Mouse (Mus musculus) limb, embryonic 10.5 days (tissue): ENCODE measurements around the gene Zfp334. TPM values are rescaled to one million over a fixed set of nuclear protein-coding genes. Genes with fewer than 3 reads are reported as not detected.
A peak's percentile ranks its signal among the peaks of the same experiment; 100 is the strongest.

Experiments used
- DNase-seq: peaks from one replicate; pipeline ENCODE4 v3.0.0-alpha.2; 2017; ENCODE audit warnings: low spot score
- H3K27ac ChIP-seq: fragments of 300-500 bp; sonication (generic); 2 replicates; pipeline ENCODE4 v1.5.1; 2016; ENCODE audit warnings: mild to moderate bottlenecking
- H3K27me3 ChIP-seq: fragments of 300-500 bp; sonication (generic); 2 replicates; pipeline ENCODE4 v1.6.1; 2016; ENCODE audit warnings: low read depth, mild to moderate bottlenecking; ENCODE audit not compliant: poor library complexity, severe bottlenecking
- H3K36me3 ChIP-seq: fragments of 300-500 bp; sonication (generic); 2 replicates; pipeline ENCODE4 v1.6.1; 2016; ENCODE audit warnings: mild to moderate bottlenecking, moderate library complexity
- H3K4me1 ChIP-seq: fragments of 300-500 bp; sonication (generic); 2 replicates; pipeline ENCODE4 v1.6.1; 2016
- H3K4me3 ChIP-seq: fragments of 300-500 bp; sonication (generic); 2 replicates; pipeline ENCODE4 v1.5.1; 2016; ENCODE audit warnings: mild to moderate bottlenecking, moderate library complexity
- H3K9me3 ChIP-seq: fragments of 300-500 bp; sonication (generic); replicated peaks from 2 replicates; pipeline ENCODE4 v1.6.1; 2016; ENCODE audit warnings: mild to moderate bottlenecking
- WGBS: fragments of 180-500 bp; shearing (Covaris S2); methylation state at CpG from one replicate; pipeline ENCODE4 v1.1.7; 2016; 5-methylcytosine and 5-hydroxymethylcytosine counted together
- polyA plus RNA-seq: library from polyadenylated mRNA; unstranded; fragments of >200 nt; fragmentation: Nextera tagmentation; extraction: Ambion mirVana; gene quantifications from 2 replicates; pipeline ENCODE4 v1.2.1, GENCODE M21; 2016

Zfp334 gene
- polyA plus RNA-seq = 18.8 and 20.2 TPM in 2 replicates

- peak within 1 kb of the TSS; percentile 95 for H3K4me3 ChIP-seq
- H3K27me3 ChIP-seq = no peaks in the 10 kb centered on the region
- H3K27ac ChIP-seq = peak within 1 kb of the TSS; percentile 98
- WGBS = under 1% methylated on average over 40 of the region's 40 CpGs
- peak; percentile 98 for DNase-seq
- peaks cover 40% of the 10 kb centered on the region for H3K36me3 ChIP-seq
- peaks cover 11% of the 10 kb centered on the region for H3K4me1 ChIP-seq
- no peaks in the 10 kb centered on the region for H3K9me3 ChIP-seq
Observed at GRCm38 (mm10) chr2:165387844-165388495, at the start of gene Zfp334. Gene Zfp334 (minus strand): TSS chr2:165388259.

GRCm38 (mm10) chr2:165428694-165429093 lies 40.6 kb upstream of the Zfp334 start:
- WGBS = 42% methylated on average over 7 of the region's 7 CpGs
- H3K4me3 ChIP-seq = no peak overlapping the region
- no peaks in the 10 kb centered on the region for H3K9me3 ChIP-seq
- no peaks in the 10 kb centered on the region for H3K36me3 ChIP-seq
- no peaks in the 10 kb centered on the region for H3K4me1 ChIP-seq
- no peak for DNase-seq
- H3K27me3 ChIP-seq = no peaks in the 10 kb centered on the region
- H3K27ac ChIP-seq = no peak overlapping the region

DNA sequence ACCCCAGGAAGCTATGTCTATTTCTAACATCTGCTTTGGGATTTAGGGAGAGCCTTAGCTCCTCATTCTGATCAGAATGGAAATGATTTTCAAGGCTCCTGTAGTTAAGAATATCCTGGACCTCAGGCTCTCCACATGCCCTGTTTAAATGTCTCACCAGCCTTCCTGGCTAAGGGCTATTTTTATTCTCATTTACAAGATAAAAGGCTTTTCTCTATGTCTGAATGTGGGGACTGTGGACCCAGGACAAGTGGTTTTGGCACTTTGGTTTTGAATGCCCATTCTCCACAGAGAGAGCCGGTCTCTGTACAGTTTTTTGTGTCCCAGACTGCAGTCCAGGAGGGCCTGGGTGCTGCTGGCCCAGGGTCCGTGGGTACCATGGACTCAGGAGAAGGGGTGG lies 32.1 kb upstream of the Zfp334 start:
- WGBS = 84% methylated on average over 2 of the region's 2 CpGs
- H3K4me3 ChIP-seq = no peak overlapping the region
- no peaks in the 10 kb centered on the region for H3K9me3 ChIP-seq
- H3K27me3 ChIP-seq = no peaks in the 10 kb centered on the region
- H3K36me3 ChIP-seq = no peaks in the 10 kb centered on the region
- no peak overlapping the region for H3K27ac ChIP-seq
- DNase-seq = no peak
- peaks cover 32% of the 10 kb centered on the region for H3K4me1 ChIP-seq

GRCm38 (mm10) chr2:165419670-165420111 lies 31.6 kb upstream of the Zfp334 start:
- Histone ChIP-seq H3K4me1 (peaks cover 37% of the 10 kb centered on the region), H3K27ac (peak overlapping the region; percentile 47), H3K27me3 (no peaks in the 10 kb centered on the region), H3K36me3 (no peaks in the 10 kb centered on the region), H3K4me3 (no peak overlapping the region), H3K9me3 (no peaks in the 10 kb centered on the region)
- no peak for DNase-seq
- 82% methylated on average over 4 of the region's 4 CpGs for WGBS

DNA sequence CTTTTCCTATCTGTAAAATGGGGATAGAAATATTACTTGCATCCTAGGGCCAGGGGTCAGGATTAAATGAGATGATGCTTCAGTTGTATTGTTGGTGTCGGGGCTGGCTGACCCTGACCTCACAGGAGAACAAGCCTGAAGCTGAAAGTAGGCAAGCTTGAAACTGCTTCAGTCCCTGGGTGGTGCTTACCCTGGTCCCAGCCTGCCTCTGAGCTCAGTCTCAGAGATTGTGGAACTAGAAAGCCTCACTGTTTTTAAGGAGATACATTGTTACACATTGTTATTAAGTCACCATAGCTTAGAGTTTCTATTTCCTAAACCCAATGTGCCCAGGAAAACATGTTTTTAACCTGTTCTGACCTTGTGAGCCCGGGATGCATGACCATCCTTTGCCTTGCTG lies 30.5 kb upstream of the Zfp334 start:
- 90% methylated on average over 2 of the region's 2 CpGs for WGBS

DNA sequence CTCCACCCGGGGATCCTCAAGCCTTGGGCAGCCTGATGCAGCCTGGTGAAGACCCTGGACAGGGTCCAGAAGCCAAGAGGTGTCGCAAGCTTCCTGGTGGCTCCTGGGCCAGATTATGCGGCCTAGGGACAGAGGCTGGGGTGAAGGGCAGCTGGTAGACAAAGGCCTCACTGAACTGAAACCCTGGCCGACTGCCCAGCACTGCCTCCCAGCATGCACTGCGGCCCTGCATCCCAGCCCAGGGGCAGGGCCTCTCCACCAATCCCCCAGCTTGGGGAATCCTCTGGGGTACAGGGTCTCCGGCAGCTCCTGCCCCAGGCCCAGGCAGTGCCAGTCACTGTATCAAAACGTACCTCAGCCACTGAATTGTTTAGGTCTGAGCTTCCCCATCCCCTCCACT lies 29.2 kb upstream of the Zfp334 start:
- Histone ChIP-seq H3K4me1 (peaks cover 47% of the 10 kb centered on the region), H3K9me3 (no peaks in the 10 kb centered on the region), H3K4me3 (no peak overlapping the region), H3K27ac (peak overlapping the region; percentile 67), H3K36me3 (no peaks in the 10 kb centered on the region), H3K27me3 (no peaks in the 10 kb centered on the region)
- 74% methylated on average over 7 of the region's 7 CpGs for WGBS
- DNase-seq = no peak

More for the DNA sequence above, 30.5 kb upstream of the Zfp334 start:
- Histone ChIP-seq H3K4me3 (no peak overlapping the region), H3K27me3 (no peaks in the 10 kb centered on the region), H3K9me3 (no peaks in the 10 kb centered on the region), H3K4me1 (peaks cover 47% of the 10 kb centered on the region), H3K36me3 (no peaks in the 10 kb centered on the region), H3K27ac (no peak overlapping the region)
- no peak for DNase-seq

DNA sequence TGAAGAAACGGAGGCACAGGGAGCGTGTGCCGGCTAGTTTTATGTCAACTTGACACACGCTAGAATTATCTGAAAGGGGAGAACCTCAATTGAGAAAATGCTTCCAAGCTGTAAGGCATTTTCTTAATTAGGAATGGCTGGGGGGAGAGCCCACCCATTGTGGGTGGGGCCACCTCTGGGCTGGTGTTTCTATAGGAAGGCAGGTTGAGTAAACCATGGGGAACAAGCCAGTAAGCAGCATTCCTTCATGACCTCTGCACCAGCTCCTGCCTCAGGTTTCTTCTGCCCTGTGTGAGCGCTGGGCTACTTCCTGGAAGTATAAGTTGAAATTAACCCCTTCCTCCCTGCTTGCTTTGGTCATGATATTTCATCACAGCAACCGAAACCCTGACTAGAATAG lies 27.7 kb upstream of the Zfp334 start:
- Histone ChIP-seq H3K36me3 (no peaks in the 10 kb centered on the region), H3K27ac (peak overlapping the region; percentile 67; the same call in 1 of the 2 replicates), H3K27me3 (no peaks in the 10 kb centered on the region), H3K4me1 (peaks cover 47% of the 10 kb centered on the region), H3K4me3 (no peak overlapping the region), H3K9me3 (no peaks in the 10 kb centered on the region)
- WGBS = 30% methylated on average over 6 of the region's 6 CpGs
- DNase-seq = peak; percentile 54

DNA sequence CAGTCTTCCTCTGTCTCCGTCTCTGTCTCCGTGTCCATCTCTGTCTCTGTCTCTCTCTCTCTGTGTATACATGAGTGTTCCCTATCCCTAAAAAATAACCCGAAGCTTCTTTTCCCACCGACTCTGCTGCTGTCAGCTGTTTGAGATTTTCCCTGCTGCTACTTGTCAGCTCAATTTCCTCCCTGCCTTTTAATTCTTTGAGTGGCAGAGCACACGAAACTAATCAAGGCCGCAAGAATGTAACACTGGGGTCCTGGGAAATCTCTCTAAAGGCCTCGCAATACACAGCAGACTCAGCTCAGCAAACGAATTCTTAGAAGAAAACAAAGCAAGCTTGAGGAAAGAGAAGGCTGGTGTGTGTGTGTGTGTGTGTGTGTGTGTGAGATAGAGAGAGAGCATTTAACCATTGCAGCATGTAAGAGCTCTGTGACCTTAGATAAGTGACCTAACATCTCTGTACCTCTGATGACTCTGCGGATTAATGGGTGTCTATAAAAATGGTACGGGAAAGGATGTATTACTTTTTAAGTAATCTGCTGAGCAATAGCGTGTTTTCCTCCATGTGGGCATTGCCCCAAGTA lies 27.2 kb upstream of the Zfp334 start:
- H3K27ac ChIP-seq = peak overlapping the region; percentile 67
- H3K9me3 ChIP-seq = no peaks in the 10 kb centered on the region
- no peaks in the 10 kb centered on the region for H3K27me3 ChIP-seq
- H3K4me3 ChIP-seq = no peak overlapping the region
- no peaks in the 10 kb centered on the region for H3K36me3 ChIP-seq
- H3K4me1 ChIP-seq = peaks cover 47% of the 10 kb centered on the region
- no peak for DNase-seq
- 40% methylated on average over 11 of the region's 11 CpGs for WGBS

DNA sequence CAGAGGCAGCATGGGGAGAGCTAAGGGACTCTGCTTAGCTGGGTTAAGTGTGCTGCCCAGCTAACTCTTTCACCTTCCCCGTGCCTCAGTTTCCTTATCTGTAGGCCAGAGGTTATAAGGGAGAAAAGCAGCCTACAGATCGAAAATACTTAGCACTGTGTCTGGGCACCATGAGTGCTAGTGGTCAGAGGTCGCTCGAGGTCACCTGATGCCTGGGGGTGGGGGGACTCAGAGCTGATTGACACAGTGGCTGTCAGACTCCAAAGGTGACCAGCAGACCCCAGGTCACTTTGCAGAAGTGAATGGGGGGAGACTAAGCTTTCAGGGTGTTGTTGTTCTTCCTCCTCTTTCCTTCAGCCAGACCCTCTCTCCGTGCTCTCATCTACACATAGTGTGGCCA lies 26.3 kb upstream of the Zfp334 start:
- H3K4me3 ChIP-seq = no peak overlapping the region
- peak overlapping the region; percentile 67 for H3K27ac ChIP-seq
- H3K27me3 ChIP-seq = no peaks in the 10 kb centered on the region
- H3K36me3 ChIP-seq = no peaks in the 10 kb centered on the region
- WGBS = 72% methylated on average over 5 of the region's 5 CpGs
- DNase-seq = no peak
- H3K4me1 ChIP-seq = peaks cover 41% of the 10 kb centered on the region
- H3K9me3 ChIP-seq = no peaks in the 10 kb centered on the region

- Histone ChIP-seq H3K27ac (peak overlapping the region; percentile 67), H3K4me1 (peaks cover 38% of the 10 kb centered on the region), H3K4me3 (no peak overlapping the region), H3K36me3 (no peaks in the 10 kb centered on the region), H3K27me3 (no peaks in the 10 kb centered on the region), H3K9me3 (no peaks in the 10 kb centered on the region)
- WGBS = 60% methylated on average over 3 of the region's 3 CpGs
- no peak for DNase-seq
Observed at GRCm38 (mm10) chr2:165413884-165414283, 25.8 kb upstream of the Zfp334 start.

- Histone ChIP-seq H3K36me3 (no peaks in the 10 kb centered on the region), H3K9me3 (no peaks in the 10 kb centered on the region), H3K27ac (no peak overlapping the region), H3K27me3 (no peaks in the 10 kb centered on the region), H3K4me3 (no peak overlapping the region), H3K4me1 (peaks cover 25% of the 10 kb centered on the region)
- DNase-seq = peak; percentile 82
- WGBS = 56% methylated on average over 10 of the region's 10 CpGs
Observed at GRCm38 (mm10) chr2:165407700-165408301, 19.7 kb upstream of the Zfp334 start.

DNA sequence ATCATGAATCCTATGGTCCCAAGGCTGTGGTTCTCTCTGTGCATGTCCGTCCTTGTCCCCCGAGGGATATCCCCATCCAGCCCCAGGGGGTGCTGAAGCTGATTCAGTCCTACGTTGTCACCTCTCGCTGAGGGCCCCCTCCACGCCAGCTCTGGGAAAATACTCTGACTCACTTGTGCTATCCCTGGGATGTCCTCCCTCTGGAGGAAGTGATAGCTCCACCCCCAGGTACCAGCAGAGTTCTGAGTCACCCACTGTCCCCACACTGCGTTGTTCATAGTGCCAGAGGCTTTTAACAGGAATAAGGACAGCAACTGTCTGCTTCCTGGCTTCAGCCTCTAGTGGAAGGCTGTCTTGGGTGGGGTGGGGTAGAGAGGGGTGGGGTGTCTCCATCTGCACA lies 17.3 kb upstream of the Zfp334 start:
- no peaks in the 10 kb centered on the region for H3K9me3 ChIP-seq
- DNase-seq = no peak
- peaks cover 37% of the 10 kb centered on the region for H3K4me1 ChIP-seq
- H3K27ac ChIP-seq = peak overlapping the region; percentile 3; the same call in 1 of the 2 replicates
- no peaks in the 10 kb centered on the region for H3K36me3 ChIP-seq
- no peaks in the 10 kb centered on the region for H3K27me3 ChIP-seq
- H3K4me3 ChIP-seq = no peak overlapping the region
- 72% methylated on average over 6 of the region's 6 CpGs for WGBS

- no peaks in the 10 kb centered on the region for H3K9me3 ChIP-seq
- H3K27me3 ChIP-seq = no peaks in the 10 kb centered on the region
- no peaks in the 10 kb centered on the region for H3K36me3 ChIP-seq
- no peak overlapping the region for H3K4me3 ChIP-seq
- H3K4me1 ChIP-seq = peaks cover 37% of the 10 kb centered on the region
- peak overlapping the region; percentile 3; the same call in 1 of the 2 replicates for H3K27ac ChIP-seq
- DNase-seq = no peak
- WGBS = 78% methylated on average over 9 of the region's 9 CpGs
Observed at GRCm38 (mm10) chr2:165404951-165405350, 16.9 kb upstream of the Zfp334 start.
